Mouse (Mus musculus) left cerebral cortex, postnatal 36 days (tissue): ENCODE measurements around the gene Thbs4. TPM values are rescaled to one million over a fixed set of nuclear protein-coding genes. Genes with fewer than 3 reads are reported as not detected.

Experiments used
- DNase-seq, 2 experiments: peaks; one replicate each; pipeline ENCODE4 v3.0.0; 2021 to 2022; ENCODE audit warnings: low spot score in 2 of 2, mixed read lengths in 1 of 2
- intact Hi-C: fragments of 180-260 bp; cut with DNase I; formaldehyde crosslinking; loops from one replicate; pipeline ENCODE4 v1.15.1; 2025
- total RNA-seq, 2 experiments: library from RNA; stranded (reverse); gene quantifications; 2 replicates each; pipeline ENCODE4 v1.2.3; 2021

Thbs4 gene
- total RNA-seq, 2 experiments from 2014 or later: 6.3 to 12.0 TPM

- DNase-seq: no peak
- intact Hi-C loops: no loop called here
These were observed 61.8 kb downstream of the Thbs4 start for GRCm38 (mm10) chr13:92732836-92733235.

GRCm38 (mm10) chr13:92731811-92732210, 62.8 kb downstream of the Thbs4 start:
- no peak for DNase-seq
- intact Hi-C loops: no loop called here

- DNase-seq: peak; percentile 34 to 36
- intact Hi-C loops: no loop called here
These were observed 64.8 kb downstream of the Thbs4 start for GRCm38 (mm10) chr13:92729811-92730210.

GRCm38 (mm10) chr13:92722389-92722788, 72.2 kb downstream of the Thbs4 start:
- intact Hi-C loops: no loop called here
- DNase-seq: no peak

- intact Hi-C loops: no loop called here
- DNase-seq: no peak
These were observed 73.6 kb downstream of the Thbs4 start for GRCm38 (mm10) chr13:92721006-92721405.

- intact Hi-C loops: no loop called here
- DNase-seq: no peak
These were observed 76.6 kb downstream of the Thbs4 start for GRCm38 (mm10) chr13:92717851-92718665.

- intact Hi-C loops: no loop called here
These were observed 82.0 kb downstream of the Thbs4 start for GRCm38 (mm10) chr13:92712619-92713018.

GRCm38 (mm10) chr13:92711821-92712220, 82.8 kb downstream of the Thbs4 start:
- no peak for DNase-seq
- intact Hi-C loops: no loop called here

More at GRCm38 (mm10) chr13:92712619-92713018, 82.0 kb downstream of the Thbs4 start:
- DNase-seq: no peak

- no peak for DNase-seq
- intact Hi-C loops: no loop called here
These were observed 84.3 kb downstream of the Thbs4 start for GRCm38 (mm10) chr13:92710361-92710760.

- intact Hi-C loops: loop anchor here (5.0 kb wide), 1 partner anchor 97 kb away; the partner anchor contains the start of gene Serinc5
- no peak for DNase-seq
These were observed 85.1 kb downstream of the Thbs4 start for GRCm38 (mm10) chr13:92709535-92709934.

- intact Hi-C loops: loop anchor here (5.0 kb wide), 1 partner anchor 96 kb away; the partner anchor contains the start of gene Serinc5
- DNase-seq: no peak
These were observed 86.2 kb downstream of the Thbs4 start for GRCm38 (mm10) chr13:92708466-92708865.

GRCm38 (mm10) chr13:92707941-92708340, 86.7 kb downstream of the Thbs4 start:
- intact Hi-C loops: loop anchor here (5.0 kb wide), 1 partner anchor 96 kb away; the partner anchor contains the start of gene Serinc5

GRCm38 (mm10) chr13:92706342-92707061, 88.1 kb downstream of the Thbs4 start:
- intact Hi-C loops: loop anchor here (5.0 kb wide), 1 partner anchor 94 kb away; the partner anchor contains the start of gene Serinc5
- no peak for DNase-seq

More at GRCm38 (mm10) chr13:92707941-92708340, 86.7 kb downstream of the Thbs4 start:
- no peak for DNase-seq

GRCm38 (mm10) chr13:92705016-92705535, 89.5 kb downstream of the Thbs4 start:
- intact Hi-C loops: loop anchor here (5.0 kb wide), 1 partner anchor 93 kb away; the partner anchor contains the start of gene Serinc5

GRCm38 (mm10) chr13:92704189-92704588, 90.4 kb downstream of the Thbs4 start:
- DNase-seq: no peak
- intact Hi-C loops: no loop called here

More at GRCm38 (mm10) chr13:92705016-92705535, 89.5 kb downstream of the Thbs4 start:
- no peak for DNase-seq

- DNase-seq: peak; percentile 31 to 39
- intact Hi-C loops: no loop called here
These were observed 91.2 kb downstream of the Thbs4 start for GRCm38 (mm10) chr13:92703241-92704027.

- no peak for DNase-seq
- intact Hi-C loops: no loop called here
These were observed 92.6 kb downstream of the Thbs4 start for GRCm38 (mm10) chr13:92702035-92702434.
